Mouse (Mus musculus) erythroid progenitor cell, adult 5-6 weeks (primary cell): Measurements from ENCODE around the gene Adamtsl5. TPM values are rescaled to one million over a fixed set of nuclear protein-coding genes. Genes with fewer than 3 reads are reported as not detected.

ENCODE experiments used
- ATAC-seq: replicated peaks from 2 replicates; pipeline ENCODE4 v1.8.0; 2016; ENCODE audit warnings: moderate number of reproducible peaks, mild to moderate bottlenecking, moderate TSS enrichment, inconsistent platforms; ENCODE audit not compliant: poor library complexity, low FRiP score, severe bottlenecking
- total RNA-seq, 2 experiments: library from RNA; stranded (forward) in 1 of 2; stranded (reverse) in 1 of 2; fragments of 150-400 nt in 1 of 2; fragments of 186-747, 209-891 nt in 1 of 2; gene quantifications; 2 replicates each; pipeline versions ENCODE4 v1.2.3 to v1.2.4; 2015 to 2017; ENCODE audit warnings: low replicate concordance in 2 of 2

The Adamtsl5 gene
- total RNA-seq, 2 experiments from 2014 or later, result 0.84 to 30.2 TPM

- ATAC-seq, result no peak
Measured at GRCm38 (mm10) chr10:80299301-80299700, 48.9 kb downstream of the Adamtsl5 start.

- no peak for ATAC-seq
Measured at GRCm38 (mm10) chr10:80298571-80299281, 49.5 kb downstream of the Adamtsl5 start.

DNA sequence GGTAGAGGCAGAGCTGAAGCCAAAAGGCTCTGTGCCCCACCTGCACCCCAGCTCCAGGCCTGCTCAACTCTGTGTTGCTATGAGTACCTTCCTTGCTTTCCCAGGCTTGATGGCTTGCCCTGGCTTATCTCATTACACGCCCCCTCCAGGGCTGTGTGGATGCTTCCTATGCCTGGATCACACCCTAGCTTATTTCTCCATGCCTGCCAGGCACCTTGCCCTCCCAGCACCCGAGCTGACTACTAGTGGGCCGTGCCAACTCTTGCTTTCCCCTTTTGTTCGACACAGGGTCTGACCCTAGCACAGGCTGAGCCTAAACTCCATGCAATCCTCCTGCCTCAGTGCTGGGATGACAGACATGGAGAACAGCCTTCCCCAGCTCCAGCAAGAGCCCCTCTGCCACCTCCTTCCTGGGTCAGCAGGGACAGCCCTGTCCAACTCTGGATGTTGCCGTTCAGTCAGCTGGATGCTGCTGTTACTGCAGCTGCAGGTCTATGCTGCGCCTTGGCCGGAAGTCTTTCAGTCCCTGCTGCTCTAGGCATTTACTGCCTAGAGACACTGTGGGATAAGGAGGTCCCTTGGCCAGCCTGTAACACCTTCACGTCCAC, 50.6 kb downstream of the Adamtsl5 start:
- ATAC-seq, result no peak

GRCm38 (mm10) chr10:80296824-80297223, 51.4 kb downstream of the Adamtsl5 start:
- ATAC-seq, result no peak

GRCm38 (mm10) chr10:80295618-80296425, 52.4 kb downstream of the Adamtsl5 start, which contains the start of gene Apc2:
Apc2 (plus strand) TSS chr10:80295977.
- ATAC-seq, result peak; percentile 55

GRCm38 (mm10) chr10:80294788-80295303, 53.4 kb downstream of the Adamtsl5 start:
- no peak for ATAC-seq

GRCm38 (mm10) chr10:80294311-80294710, 53.9 kb downstream of the Adamtsl5 start:
- ATAC-seq, result no peak

DNA sequence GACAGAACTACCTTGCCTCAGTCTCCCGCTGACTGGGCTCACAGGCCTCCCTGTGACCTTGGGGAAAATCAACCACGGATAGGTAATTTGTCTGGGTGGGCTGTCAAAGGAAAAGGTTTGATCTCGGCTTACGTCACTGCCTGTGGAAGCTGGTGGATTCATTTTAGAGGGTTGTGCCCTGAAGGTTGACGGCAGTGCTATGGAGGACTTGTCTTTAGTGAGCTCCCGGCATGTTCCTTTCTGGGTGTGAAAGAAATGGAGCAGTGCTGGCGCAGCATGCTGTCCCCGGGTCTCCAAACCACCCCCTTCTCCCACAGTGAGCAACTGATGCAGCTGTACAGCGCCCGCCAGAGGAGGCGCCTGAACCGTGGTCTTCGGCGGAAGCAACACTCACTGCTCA, 54.9 kb downstream of the Adamtsl5 start:
- ATAC-seq, result no peak

- peak; percentile 92 for ATAC-seq
Measured at GRCm38 (mm10) chr10:80292251-80293146, 55.7 kb downstream of the Adamtsl5 start, which contains the start of gene Rps15. Rps15 (plus strand) TSS chr10:80292453.

Other genes with a start within 250 kb of the Adamtsl5 start
- 19.5 and 21.8 TPM in 2 replicates for gene Sbno2, start 242.8 kb downstream of the Adamtsl5 start, total RNA-seq (2015; ENCODE audit: low replicate concordance)
- 34.3 and 36.1 TPM in 2 replicates for gene Sbno2, start 242.8 kb downstream of the Adamtsl5 start, total RNA-seq (2017; ENCODE audit: low replicate concordance)
- 224 and 296 TPM in 2 replicates for gene Stk11, start 232.6 kb downstream of the Adamtsl5 start, total RNA-seq (2015; ENCODE audit: low replicate concordance)
- 440 and 520 TPM in 2 replicates for gene Stk11, start 232.6 kb downstream of the Adamtsl5 start, total RNA-seq (2017; ENCODE audit: low replicate concordance)
- 89.3 and 94.8 TPM in 2 replicates for gene Atp5d, start 209.8 kb downstream of the Adamtsl5 start, total RNA-seq (2015; ENCODE audit: low replicate concordance)
- gene Atp5d, start 209.8 kb downstream of the Adamtsl5 start, total RNA-seq (2017; ENCODE audit: low replicate concordance), result 19.4 and 39.9 TPM in 2 replicates
- gene Cbarp, start 207.6 kb downstream of the Adamtsl5 start, total RNA-seq (2015; ENCODE audit: low replicate concordance), result not detected in 2 replicates
- not detected in 2 replicates for gene Cbarp, start 207.6 kb downstream of the Adamtsl5 start, total RNA-seq (2017; ENCODE audit: low replicate concordance)
- gene Midn, start 200.1 kb downstream of the Adamtsl5 start, total RNA-seq (2015; ENCODE audit: low replicate concordance), result 20.1 and 23.8 TPM in 2 replicates
- 12.5 and 18.2 TPM in 2 replicates for gene Midn, start 200.1 kb downstream of the Adamtsl5 start, total RNA-seq (2017; ENCODE audit: low replicate concordance)
- 10.1 and 19.7 TPM in 2 replicates for gene Cirbp, start 182.4 kb downstream of the Adamtsl5 start, total RNA-seq (2015; ENCODE audit: low replicate concordance)
- 33.5 and 39.6 TPM in 2 replicates for gene Cirbp, start 182.4 kb downstream of the Adamtsl5 start, total RNA-seq (2017; ENCODE audit: low replicate concordance)
- not detected in 2 replicates for gene 1600002K03Rik, start 175.5 kb downstream of the Adamtsl5 start, total RNA-seq (2015; ENCODE audit: low replicate concordance)
- not detected in 2 replicates for gene 1600002K03Rik, start 175.5 kb downstream of the Adamtsl5 start, total RNA-seq (2017; ENCODE audit: low replicate concordance)
- not detected in 2 replicates for gene Efna2, start 168.9 kb downstream of the Adamtsl5 start, total RNA-seq (2015; ENCODE audit: low replicate concordance)
- gene Efna2, start 168.9 kb downstream of the Adamtsl5 start, total RNA-seq (2017; ENCODE audit: low replicate concordance), result not detected in 2 replicates
- 26.3 and 59.5 TPM in 2 replicates for gene Mum1, start 122.0 kb downstream of the Adamtsl5 start, total RNA-seq (2015; ENCODE audit: low replicate concordance)
- gene Mum1, start 122.0 kb downstream of the Adamtsl5 start, total RNA-seq (2017; ENCODE audit: low replicate concordance), result 65.3 and 74.2 TPM in 2 replicates
- gene Ndufs7, start 99.3 kb downstream of the Adamtsl5 start, total RNA-seq (2015; ENCODE audit: low replicate concordance), result 87.6 and 109 TPM in 2 replicates
- 43.9 and 66.0 TPM in 2 replicates for gene Ndufs7, start 99.3 kb downstream of the Adamtsl5 start, total RNA-seq (2017; ENCODE audit: low replicate concordance)
- 1.4 TPM in 1 of 2 replicates, not detected in the other for gene Gamt, start 87.4 kb downstream of the Adamtsl5 start, total RNA-seq (2015; ENCODE audit: low replicate concordance)
- gene Gamt, start 87.4 kb downstream of the Adamtsl5 start, total RNA-seq (2017; ENCODE audit: low replicate concordance), result not detected in 2 replicates
- gene Dazap1, start 86.9 kb downstream of the Adamtsl5 start, total RNA-seq (2015; ENCODE audit: low replicate concordance), result 35.6 and 83.6 TPM in 2 replicates
- 72.0 and 102 TPM in 2 replicates for gene Dazap1, start 86.9 kb downstream of the Adamtsl5 start, total RNA-seq (2017; ENCODE audit: low replicate concordance)
- gene Rps15, start 56.0 kb downstream of the Adamtsl5 start, total RNA-seq (2015; ENCODE audit: low replicate concordance), result 689 and 862 TPM in 2 replicates
- gene Rps15, start 56.0 kb downstream of the Adamtsl5 start, total RNA-seq (2017; ENCODE audit: low replicate concordance), result 557 and 668 TPM in 2 replicates
- gene Apc2, start 52.4 kb downstream of the Adamtsl5 start, total RNA-seq (2015; ENCODE audit: low replicate concordance), result not detected in 2 replicates
- 0.13 TPM in 1 of 2 replicates, not detected in the other for gene Apc2, start 52.4 kb downstream of the Adamtsl5 start, total RNA-seq (2017; ENCODE audit: low replicate concordance)
- 7.2 and 13.4 TPM in 2 replicates for gene 2310011J03Rik, start 27.9 kb downstream of the Adamtsl5 start, total RNA-seq (2015; ENCODE audit: low replicate concordance)
- gene 2310011J03Rik, start 27.9 kb downstream of the Adamtsl5 start, total RNA-seq (2017; ENCODE audit: low replicate concordance), result 6.1 and 10.8 TPM in 2 replicates
- not detected in 2 replicates for gene Pcsk4, start 18.9 kb downstream of the Adamtsl5 start, total RNA-seq (2015; ENCODE audit: low replicate concordance)
- 1.0 TPM in 1 of 2 replicates, not detected in the other for gene Pcsk4, start 18.9 kb downstream of the Adamtsl5 start, total RNA-seq (2017; ENCODE audit: low replicate concordance)
- gene Reep6, start 18.5 kb downstream of the Adamtsl5 start, total RNA-seq (2015; ENCODE audit: low replicate concordance), result 17.2 and 22.3 TPM in 2 replicates
- 16.8 and 18.2 TPM in 2 replicates for gene Reep6, start 18.5 kb downstream of the Adamtsl5 start, total RNA-seq (2017; ENCODE audit: low replicate concordance)
- not detected in 2 replicates for gene Plk5, start 8.0 kb upstream of the Adamtsl5 start, total RNA-seq (2015; ENCODE audit: low replicate concordance)
- not detected in 2 replicates for gene Plk5, start 8.0 kb upstream of the Adamtsl5 start, total RNA-seq (2017; ENCODE audit: low replicate concordance)
- gene Mex3d, start 39.2 kb upstream of the Adamtsl5 start, total RNA-seq (2015; ENCODE audit: low replicate concordance), result 1.4 TPM in 1 of 2 replicates, not detected in the other
- 6.7 TPM in 1 of 2 replicates, not detected in the other for gene Mex3d, start 39.2 kb upstream of the Adamtsl5 start, total RNA-seq (2017; ENCODE audit: low replicate concordance)
- 33.5 TPM in 2 replicates for gene Mbd3, start 51.1 kb upstream of the Adamtsl5 start, total RNA-seq (2015; ENCODE audit: low replicate concordance)
- gene Mbd3, start 51.1 kb upstream of the Adamtsl5 start, total RNA-seq (2017; ENCODE audit: low replicate concordance), result 39.7 and 45.8 TPM in 2 replicates
- gene Uqcr11, start 58.4 kb upstream of the Adamtsl5 start, total RNA-seq (2015; ENCODE audit: low replicate concordance), result 65.8 and 80.0 TPM in 2 replicates
- 67.9 and 87.3 TPM in 2 replicates for gene Uqcr11, start 58.4 kb upstream of the Adamtsl5 start, total RNA-seq (2017; ENCODE audit: low replicate concordance)
- gene Tcf3, start 85.2 kb upstream of the Adamtsl5 start, total RNA-seq (2015; ENCODE audit: low replicate concordance), result 127 and 148 TPM in 2 replicates
- gene Tcf3, start 85.2 kb upstream of the Adamtsl5 start, total RNA-seq (2017; ENCODE audit: low replicate concordance), result 140 and 145 TPM in 2 replicates
- not detected in 2 replicates for gene Onecut3, start 146.4 kb upstream of the Adamtsl5 start, total RNA-seq (2015; ENCODE audit: low replicate concordance)
- not detected in 2 replicates for gene Onecut3, start 146.4 kb upstream of the Adamtsl5 start, total RNA-seq (2017; ENCODE audit: low replicate concordance)
- not detected in 2 replicates for gene Atp8b3, start 190.7 kb upstream of the Adamtsl5 start, total RNA-seq (2015; ENCODE audit: low replicate concordance)
- gene Atp8b3, start 190.7 kb upstream of the Adamtsl5 start, total RNA-seq (2017; ENCODE audit: low replicate concordance), result 0.39 TPM in 1 of 2 replicates, not detected in the other
- 33.5 and 35.7 TPM in 2 replicates for gene Rexo1, start 213.1 kb upstream of the Adamtsl5 start, total RNA-seq (2015; ENCODE audit: low replicate concordance)
- gene Rexo1, start 213.1 kb upstream of the Adamtsl5 start, total RNA-seq (2017; ENCODE audit: low replicate concordance), result 16.3 and 25.7 TPM in 2 replicates
- 8.4 and 9.4 TPM in 2 replicates for gene Klf16, start 228.9 kb upstream of the Adamtsl5 start, total RNA-seq (2015; ENCODE audit: low replicate concordance)
- 9.9 and 14.1 TPM in 2 replicates for gene Klf16, start 228.9 kb upstream of the Adamtsl5 start, total RNA-seq (2017; ENCODE audit: low replicate concordance)
- gene Abhd17a, start 241.9 kb upstream of the Adamtsl5 start, total RNA-seq (2015; ENCODE audit: low replicate concordance), result 44.7 and 49.0 TPM in 2 replicates
- 5.5 and 30.7 TPM in 2 replicates for gene Abhd17a, start 241.9 kb upstream of the Adamtsl5 start, total RNA-seq (2017; ENCODE audit: low replicate concordance)